Comparison of ENCODE assay signal across 10 mouse cellular contexts in the genomic region with DNA sequence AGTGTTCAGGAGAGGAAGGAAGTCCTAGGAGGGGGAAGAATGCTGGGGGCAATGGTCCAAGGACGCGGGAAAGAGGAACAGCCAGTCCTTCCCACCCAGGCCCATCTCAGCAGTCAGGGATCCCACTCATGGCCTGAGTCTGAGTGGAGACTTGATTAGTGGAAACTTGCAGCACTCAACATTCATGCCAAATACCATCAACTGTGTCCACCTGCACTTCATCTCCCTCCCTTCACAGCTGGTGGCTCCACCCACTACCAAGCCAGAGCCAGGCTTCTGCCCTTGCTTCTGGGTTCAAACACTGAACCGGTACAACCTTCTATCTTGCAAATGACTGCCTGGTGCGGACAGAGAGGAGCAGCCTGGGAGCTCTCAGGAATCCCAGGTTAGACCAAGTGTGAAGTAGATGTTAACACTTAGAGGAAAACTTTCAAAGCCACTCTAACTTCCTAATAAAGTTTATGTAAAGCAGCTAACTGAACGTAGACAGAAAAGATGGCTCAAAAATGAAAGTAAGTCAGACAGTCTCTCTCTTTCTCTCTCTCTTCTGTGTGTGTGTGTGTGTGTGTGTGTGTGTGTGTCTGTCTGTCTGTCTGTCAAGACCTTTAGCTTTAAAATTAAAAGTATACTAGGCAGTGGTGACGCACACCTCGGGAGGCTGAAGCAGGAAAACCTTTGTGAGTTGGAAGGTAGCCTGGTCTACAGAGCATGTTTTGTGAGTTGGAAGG. TPM values are rescaled to one million over a fixed set of nuclear protein-coding genes. Genes with fewer than 3 reads are reported as not detected.
DNase-seq lines count a peak whose midpoint lies in the region; ATAC-seq lines count a peak whose summit lies in the region.
"Had no signal": no experiment of that assay in that cellular context is flagged by ENCODE, and none has a peak within 500 bp of the region (broad histone marks: within the 10 kb centered on the region; RNA-seq: fewer than 3 reads in every experiment).

No protein-coding gene starts in this region.

- H3K27me3 ChIP-seq in heart, embryonic 11.5 days (ENCODE audit: control insufficient read depth, insufficient read depth, low read length): no peaks in the 10 kb centered on the region
- no peaks in the 10 kb centered on the region for H3K27me3 ChIP-seq in kidney, embryonic 15.5 days
- no peaks in the 10 kb centered on the region for H3K27me3 ChIP-seq in hindbrain, embryonic 16.5 days (replicated peaks; ENCODE audit: control insufficient read depth, insufficient read depth, low read length)
- H3K27me3 ChIP-seq in limb, embryonic 10.5 days (ENCODE audit: low read depth, poor library complexity, severe bottlenecking): no peaks in the 10 kb centered on the region
- H3K27me3 ChIP-seq: limb, embryonic 12.5 days had no signal

- no peaks in the 10 kb centered on the region for H3K9me3 ChIP-seq in heart, embryonic 11.5 days (replicated peaks; ENCODE audit: control insufficient read depth, low read length)
- no peaks in the 10 kb centered on the region for H3K9me3 ChIP-seq in kidney, embryonic 15.5 days (replicated peaks)
- no peaks in the 10 kb centered on the region for H3K9me3 ChIP-seq in hindbrain, embryonic 16.5 days (ENCODE audit: control insufficient read depth, low read length)
- no peaks in the 10 kb centered on the region for H3K9me3 ChIP-seq in limb, embryonic 10.5 days (replicated peaks)
- H3K9me3 ChIP-seq: limb, embryonic 12.5 days had no signal

- no peak overlapping the region for H3K9ac ChIP-seq in heart, embryonic 11.5 days (ENCODE audit: low read depth, low read length)
- no peak overlapping the region for H3K9ac ChIP-seq in kidney, embryonic 15.5 days
- H3K9ac ChIP-seq in hindbrain, embryonic 16.5 days (ENCODE audit: low read depth, low read length): no peak overlapping the region
- H3K9ac ChIP-seq: limb, embryonic 12.5 days had no signal

- no peaks in the 10 kb centered on the region for H3K36me3 ChIP-seq in heart, embryonic 11.5 days (ENCODE audit: control insufficient read depth, insufficient read depth, low read length)
- 0 out of 2 replicates have a peak, but pooled peaks cover 7% of the 10 kb centered on the region for H3K36me3 ChIP-seq in kidney, embryonic 15.5 days
- H3K36me3 ChIP-seq in hindbrain, embryonic 16.5 days (ENCODE audit: control insufficient read depth, insufficient read depth, low read length): 0 out of 2 replicates have a peak, but pooled peaks cover 3% of the 10 kb centered on the region
- peaks cover 30% of the 10 kb centered on the region for H3K36me3 ChIP-seq in limb, embryonic 10.5 days

- H3K4me3 ChIP-seq in heart, embryonic 11.5 days (ENCODE audit: low read depth, low read length): no peak overlapping the region
- no peak overlapping the region for H3K4me3 ChIP-seq in kidney, embryonic 15.5 days (replicated peaks)
- no peak overlapping the region for H3K4me3 ChIP-seq in hindbrain, embryonic 16.5 days (ENCODE audit: low read length)
- no peak overlapping the region for H3K4me3 ChIP-seq in limb, embryonic 10.5 days
- H3K4me3 ChIP-seq: limb, embryonic 12.5 days; myocyte had no signal

- H3K27ac ChIP-seq in heart, embryonic 11.5 days (ENCODE audit: low read depth, low read length): no peak overlapping the region
- H3K27ac ChIP-seq in kidney, embryonic 15.5 days: 0 out of 2 replicates have a peak overlapping the region, but pooled peaks have one; percentile 1
- H3K27ac ChIP-seq in hindbrain, embryonic 16.5 days (ENCODE audit: low read depth, low read length): no peak overlapping the region
- H3K27ac ChIP-seq in limb, embryonic 10.5 days: no peak overlapping the region
- H3K27ac ChIP-seq: limb, embryonic 12.5 days had no signal

- no peaks in the 10 kb centered on the region; the same call in 1 of the 2 replicates for H3K4me1 ChIP-seq in heart, embryonic 11.5 days (ENCODE audit: control insufficient read depth, insufficient read depth, low read length)
- peaks cover 24% of the 10 kb centered on the region for H3K4me1 ChIP-seq in kidney, embryonic 15.5 days
- H3K4me1 ChIP-seq in hindbrain, embryonic 16.5 days (ENCODE audit: control insufficient read depth, insufficient read depth, low read depth, low read length): peaks cover 15% of the 10 kb centered on the region
- H3K4me1 ChIP-seq in limb, embryonic 10.5 days: peaks cover 6% of the 10 kb centered on the region; the same call in 1 of the 2 replicates

- no peak overlapping the region for H3K4me2 ChIP-seq in heart, embryonic 11.5 days
- H3K4me2 ChIP-seq in kidney, embryonic 15.5 days: no peak overlapping the region
- H3K4me2 ChIP-seq in hindbrain, embryonic 16.5 days (ENCODE audit: low read length): no peak overlapping the region
- H3K4me2 ChIP-seq: limb, embryonic 12.5 days had no signal

- 69% methylated on average over 7 of the region's 7 CpGs for WGBS in heart, embryonic 11.5 days (ENCODE audit: insufficient replicate concordance)
- WGBS in kidney, embryonic 15.5 days: 67% methylated on average over 7 of the region's 7 CpGs
- 84% methylated on average over 7 of the region's 7 CpGs for WGBS in hindbrain, embryonic 16.5 days
- 80% methylated on average over 7 of the region's 7 CpGs for WGBS in limb, embryonic 10.5 days

- DNase-seq in heart, adult 18-20 months: peak; percentile 62 to 77
- peak; percentile 31 to 39 for DNase-seq in natural killer cell, adult 2 months (ENCODE audit: low spot score in 2 of 2)
- no peak for DNase-seq in right cerebral cortex, adult 2 months (ENCODE audit: low spot score in 2 of 2)
- no peak for DNase-seq in limb, embryonic 10.5 days (ENCODE audit: low spot score)

- ATAC-seq in heart, embryonic 11.5 days (replicated peaks; ENCODE audit: insufficient number of reproducible peaks, low FRiP score, low TSS enrichment): no peak
- peak; percentile 53 for ATAC-seq in activated CD4-positive, CD25-positive, alpha-beta regulatory T cell, adult 4 months
- ATAC-seq in kidney, embryonic 15.5 days (replicated peaks; ENCODE audit: low FRiP score): no peak
- no peak for ATAC-seq in hindbrain, embryonic 16.5 days

RNA-seq across cellular contexts. Expression of a gene that starts 10.6 kb away (rescaled TPM):
- total RNA-seq in heart, adult 18-20 months (2021): 10 to 100 TPM in 1 of 2 experiments, 1 to 10 TPM in 1; 5.4 to 10.1 TPM
- polyA plus RNA-seq in heart, embryonic 11.5 days (2014; fragmentation: Nextera tagmentation; extraction: Ambion mirVana): 30.1 and 30.4 TPM in 2 replicates
- 10 to 100 TPM; 27.2 to 27.5 TPM for polyA plus RNA-seq in activated CD4-positive, CD25-positive, alpha-beta regulatory T cell, adult 4 months (2017; shearing (Covaris generic))
- 45.7 and 48.0 TPM in 2 replicates for polyA plus RNA-seq in kidney, embryonic 15.5 days (2015; fragmentation: Nextera tagmentation; extraction: Ambion mirVana)
- polyA plus RNA-seq in hindbrain, embryonic 16.5 days (2015; fragmentation: Nextera tagmentation; extraction: Ambion mirVana): 135 and 155 TPM in 2 replicates
- 68.8 and 80.7 TPM in 2 replicates for polyA plus RNA-seq in limb, embryonic 10.5 days (2016; fragmentation: Nextera tagmentation; extraction: Ambion mirVana)

Comparison
In these comparisons a context has a peak if more than half of its experiments do, and no peak if none do; other contexts are left out.
1. DNase-seq: peak in heart, adult 18-20 months (2 of 2) and natural killer cell, adult 2 months (2 of 2); none in right cerebral cortex, adult 2 months (0 of 2) and limb, embryonic 10.5 days (single experiment).